Mouse (Mus musculus) brain, adult 10 weeks (tissue): ENCODE results near the gene Sacm1l. TPM values are rescaled to one million over a fixed set of nuclear protein-coding genes. Genes with fewer than 3 reads are reported as not detected.

Source experiments
- polyA plus RNA-seq: library from polyadenylated mRNA; stranded (reverse); fragments of 350-450 nt; fragmentation: Illumina TruSeq; extraction: RNeasy Lipid Tissue Mini Kit (QIAGEN cat#74804); gene quantifications from one replicate; pipeline ENCODE4 v1.2.3, GENCODE M21; 2015; ENCODE audit warnings: low read depth, low replicate concordance

The Sacm1l gene
- 87.7 TPM for polyA plus RNA-seq

DNA sequence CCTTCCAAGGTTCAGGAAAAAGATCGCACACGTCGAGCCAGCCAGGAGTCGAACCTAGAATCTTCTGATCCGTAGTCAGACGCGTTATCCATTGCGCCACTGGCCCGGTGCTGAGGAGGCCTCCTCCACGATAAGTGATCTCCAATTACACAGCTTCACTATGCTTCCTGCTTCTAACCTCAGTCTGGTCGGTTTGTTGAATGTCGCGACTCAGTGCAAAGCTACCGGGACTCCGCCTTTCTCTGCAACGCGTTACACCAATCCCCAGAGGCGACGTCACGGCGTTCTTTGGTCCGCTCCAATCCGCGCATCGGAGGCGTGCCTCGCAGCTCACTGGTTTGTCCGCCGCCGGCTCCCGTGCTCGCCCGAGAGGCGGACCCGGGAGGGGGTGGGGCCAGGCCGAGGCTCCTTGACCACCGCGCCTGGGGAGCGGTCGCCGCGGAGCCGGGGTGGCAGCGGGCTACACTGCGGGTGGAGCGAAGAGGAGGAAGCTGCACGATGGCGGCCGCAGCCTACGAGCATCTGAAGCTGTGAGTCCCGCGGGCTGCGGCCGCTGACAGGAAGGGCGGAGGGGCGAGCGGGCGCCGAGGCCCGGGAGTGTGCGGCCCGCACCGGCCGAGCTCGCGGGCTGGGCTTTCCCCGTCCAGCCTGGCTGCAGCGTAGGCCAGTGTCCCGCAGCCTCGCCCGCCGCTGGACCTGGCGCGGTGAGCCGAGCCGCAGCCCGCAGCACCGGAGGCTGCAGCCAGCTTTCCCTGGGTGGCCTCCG, at the start of gene Sacm1l:
Gene Sacm1l (plus strand): TSS at position 368 of the 766 bp plus-strand sequence.

GRCm38 (mm10) chr9:123632281-123632680, 102.7 kb downstream of the Sacm1l start, which contains the start of gene Slc6a20b:
Gene Slc6a20b, minus strand, starts transcription at chr9:123632565.

Other genes with a start within 250 kb of the Sacm1l start
- gene Lars2, start 162.8 kb upstream of the Sacm1l start, polyA plus RNA-seq, result 884 TPM
- gene Limd1, start 51.1 kb upstream of the Sacm1l start, polyA plus RNA-seq, result 7.9 TPM
- gene Slc6a20b, start 102.8 kb downstream of the Sacm1l start, polyA plus RNA-seq, result not detected
- 0.22 TPM for gene Ccr9, start 148.7 kb downstream of the Sacm1l start, polyA plus RNA-seq
- gene Slc6a20a, start 149.1 kb downstream of the Sacm1l start, polyA plus RNA-seq, result 18.5 TPM
- gene Lztfl1, start 187.9 kb downstream of the Sacm1l start, polyA plus RNA-seq, result 56.7 TPM